Mouse (Mus musculus) cerebellum, adult 9-11 months (tissue): ENCODE data around the gene Creld2.

ENCODE experiments used
- DNase-seq: peaks from one replicate; pipeline ENCODE4 v3.0.0; 2022

The Creld2 gene

DNA sequence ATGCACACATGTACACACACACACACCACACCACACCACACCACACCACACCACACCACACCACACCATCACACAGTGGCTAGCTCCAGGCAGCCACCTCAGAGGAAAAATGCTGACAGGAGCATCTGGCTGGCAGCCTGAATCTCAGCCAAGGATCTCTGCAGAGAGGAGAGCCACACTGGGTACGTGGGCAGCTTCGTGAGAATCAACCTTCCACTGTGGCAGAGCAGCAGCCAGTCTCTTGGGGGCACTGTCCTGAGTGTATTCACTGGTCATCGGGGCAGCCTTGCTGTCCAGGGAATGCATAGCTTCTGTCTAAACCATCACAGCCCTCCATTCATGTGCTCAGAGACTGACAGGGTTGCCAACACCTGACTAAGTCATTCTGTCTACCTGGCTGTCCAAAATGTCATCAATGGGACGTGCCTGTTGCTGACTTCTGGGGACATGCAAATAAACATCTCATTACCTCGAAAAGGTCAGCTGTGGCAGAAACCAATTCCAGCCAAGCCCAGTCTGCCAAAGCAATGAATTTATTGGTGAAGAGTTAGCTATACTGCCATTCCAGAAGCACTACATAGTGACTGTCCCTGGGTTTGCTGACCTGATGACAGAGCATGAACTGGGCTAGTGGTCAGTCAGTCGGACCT is 10.5 kb downstream of the Creld2 start:
- DNase-seq: peak; percentile 44

DNA sequence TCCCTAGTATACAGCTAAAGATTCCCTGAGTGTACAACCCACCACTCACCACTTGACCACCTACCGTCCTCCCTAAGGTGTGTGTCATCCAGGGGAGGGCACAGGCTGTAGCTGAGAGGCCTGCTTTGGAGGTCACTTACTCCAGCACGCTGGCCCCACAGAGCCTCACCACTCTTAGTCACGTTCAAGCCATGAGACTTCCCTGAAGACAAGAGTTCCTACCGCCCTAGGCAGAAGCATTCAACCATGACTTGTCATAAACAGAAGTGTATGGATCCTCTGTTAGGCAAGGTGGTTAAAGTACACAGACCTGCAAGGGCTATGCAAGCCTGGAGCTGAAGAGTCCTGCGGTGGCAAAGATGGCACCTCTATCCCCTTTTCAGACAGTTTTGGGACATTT is 11.2 kb downstream of the Creld2 start:
- DNase-seq: peak; percentile 33

DNA sequence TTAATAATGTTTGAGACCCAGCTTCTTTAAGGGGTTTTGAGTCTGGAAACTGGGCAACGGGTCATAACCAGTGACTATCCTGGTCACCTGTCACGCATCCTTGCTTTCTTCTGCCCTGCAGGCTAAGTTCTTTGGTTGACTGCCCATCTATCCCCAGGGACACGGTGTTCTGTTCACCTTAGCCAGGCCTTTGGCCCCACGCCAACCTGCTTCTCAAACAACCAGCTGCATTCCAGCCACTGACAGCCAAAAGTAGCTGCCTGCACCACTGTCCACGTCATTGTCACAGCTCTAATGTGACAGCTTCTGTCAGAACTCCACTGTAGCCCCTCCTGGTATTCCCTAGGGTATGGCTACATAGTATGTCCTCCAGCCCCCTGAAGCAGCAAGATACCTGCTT is 12.0 kb downstream of the Creld2 start:
- DNase-seq: peak; percentile 49

DNA sequence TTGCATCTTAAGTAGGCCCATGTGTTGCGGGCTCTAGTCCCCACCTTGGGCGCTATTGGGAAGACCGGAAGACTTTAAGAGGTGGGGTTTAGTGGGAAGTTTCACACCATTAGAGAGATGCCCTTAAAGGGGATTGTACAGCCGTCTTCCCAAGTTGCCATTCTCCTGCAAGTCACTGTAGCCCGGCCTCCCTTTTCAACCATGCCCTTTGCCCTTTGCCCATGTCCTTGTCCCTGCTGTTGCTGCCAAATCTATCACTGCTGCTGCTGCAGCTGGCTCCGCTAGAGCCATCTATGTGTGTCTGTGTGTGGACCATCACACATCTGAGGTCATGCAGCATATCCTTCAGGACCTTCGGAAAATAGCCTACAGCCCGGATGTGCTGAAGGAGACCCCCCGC is 13.1 kb downstream of the Creld2 start:
- peak; percentile 13 for DNase-seq

DNA sequence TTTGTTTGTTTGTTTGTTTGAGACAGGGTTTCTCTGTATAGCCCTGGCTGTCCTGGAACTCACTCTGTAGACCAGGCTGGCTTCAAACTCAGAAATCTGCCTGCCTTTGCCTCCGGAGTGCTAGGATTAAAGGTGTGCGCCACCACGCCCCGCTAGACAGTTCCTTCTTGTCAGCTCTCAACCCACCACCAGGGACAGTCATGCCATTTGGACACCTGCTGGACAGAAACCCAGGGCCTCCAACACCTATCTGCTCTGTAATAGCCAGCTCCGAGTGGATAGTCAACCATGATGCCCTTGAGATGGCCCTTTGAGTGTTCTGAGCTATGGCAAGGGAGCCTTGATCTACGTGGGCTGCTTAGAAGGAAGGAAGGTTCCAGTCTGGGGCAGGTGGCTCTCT is 16.6 kb downstream of the Creld2 start:
- DNase-seq: no peak

DNA sequence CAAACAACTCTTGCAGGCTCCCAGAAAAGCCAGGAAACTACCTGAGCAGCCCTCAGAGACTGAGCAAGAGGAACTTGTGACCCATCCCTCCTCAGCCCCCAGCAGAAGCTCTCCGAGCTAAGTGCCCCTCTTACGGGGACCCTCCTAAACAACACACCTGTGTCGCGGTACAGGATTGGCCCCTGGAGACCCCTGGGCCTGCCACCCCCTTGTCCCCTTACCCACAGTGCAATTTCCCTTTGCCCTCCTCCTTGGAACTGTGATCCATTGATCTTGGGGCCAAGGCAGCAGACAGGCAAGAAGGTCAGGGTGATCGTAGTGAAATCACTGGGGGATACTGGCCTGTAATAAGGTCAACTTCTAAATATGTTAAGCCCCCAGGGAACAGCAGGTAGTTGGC is 17.1 kb downstream of the Creld2 start:
- DNase-seq: no peak

DNA sequence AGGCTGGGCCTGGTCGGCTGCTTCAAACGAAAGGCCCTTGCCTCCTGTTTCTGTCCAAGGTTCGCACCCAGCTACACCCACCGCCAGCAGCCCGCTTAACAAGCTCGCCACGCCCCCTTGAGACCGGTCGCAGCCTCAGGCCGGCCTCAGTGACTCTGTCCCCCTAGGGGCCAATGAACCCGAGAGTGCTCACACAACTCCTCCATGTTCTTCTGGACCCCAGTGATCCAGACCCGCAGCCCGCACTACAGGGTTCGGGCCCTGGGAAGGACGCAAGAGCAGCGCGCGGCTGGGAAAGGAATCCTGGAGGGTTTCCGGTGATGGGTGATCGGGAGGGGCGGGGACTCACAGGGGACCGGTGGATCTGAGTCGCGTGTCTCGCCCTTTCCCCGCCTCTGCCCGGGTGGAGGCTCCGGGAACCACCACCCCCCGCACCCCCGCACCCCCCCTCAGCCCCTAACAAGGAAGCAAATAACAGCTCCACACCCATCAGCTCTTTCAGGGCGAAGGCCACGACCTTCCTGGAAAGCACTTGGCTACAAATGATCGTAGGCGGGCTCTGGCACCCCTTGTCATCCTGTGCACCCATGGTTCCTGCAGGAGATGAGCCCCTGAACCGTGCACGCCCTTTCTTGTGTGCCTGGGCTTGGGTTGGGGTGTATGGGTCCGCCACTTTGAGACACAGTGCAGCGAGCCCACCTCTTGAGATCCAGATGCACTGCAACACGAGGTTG is 17.9 kb downstream of the Creld2 start:
- no peak for DNase-seq

DNA sequence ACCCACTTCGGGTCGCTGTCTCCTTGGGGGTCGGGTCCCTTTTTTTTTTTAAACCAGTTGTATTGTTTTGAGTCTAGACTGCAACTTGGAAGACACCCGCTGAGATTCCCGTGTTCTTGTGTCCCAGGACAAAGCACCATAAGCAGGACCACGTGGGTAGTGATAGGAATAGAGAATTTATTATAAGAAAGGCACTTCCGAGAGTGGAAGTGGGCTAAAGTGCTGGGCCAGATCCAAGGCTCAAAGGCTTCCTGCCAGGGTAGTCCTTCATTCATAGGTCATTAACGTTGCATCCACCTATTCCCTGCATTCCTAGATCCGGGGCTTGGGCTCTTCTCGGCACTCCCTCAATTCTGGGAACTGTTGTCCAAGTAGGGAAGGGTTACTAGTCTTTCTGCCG is 18.5 kb downstream of the Creld2 start:
- no peak for DNase-seq

DNA sequence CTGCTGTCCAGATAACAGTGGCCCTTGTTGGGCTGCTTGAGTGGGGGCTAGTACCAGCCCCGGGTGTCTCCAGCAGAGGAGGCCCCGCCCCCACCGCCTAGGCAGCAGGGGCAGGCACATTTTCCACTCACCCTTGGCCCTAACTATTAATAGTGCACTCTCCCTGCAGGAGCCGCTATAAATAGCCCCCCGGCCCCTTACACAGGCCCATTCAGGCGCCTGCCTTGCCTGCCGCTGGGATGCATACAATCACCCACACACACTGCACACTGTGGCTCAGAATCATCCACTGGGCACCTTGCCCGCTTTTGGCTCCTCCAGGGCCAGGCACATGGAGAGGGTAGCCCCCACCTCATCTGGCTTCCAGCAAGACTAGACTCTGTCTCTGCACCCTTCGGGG is 19.8 kb downstream of the Creld2 start:
- DNase-seq: peak; percentile 73

DNA sequence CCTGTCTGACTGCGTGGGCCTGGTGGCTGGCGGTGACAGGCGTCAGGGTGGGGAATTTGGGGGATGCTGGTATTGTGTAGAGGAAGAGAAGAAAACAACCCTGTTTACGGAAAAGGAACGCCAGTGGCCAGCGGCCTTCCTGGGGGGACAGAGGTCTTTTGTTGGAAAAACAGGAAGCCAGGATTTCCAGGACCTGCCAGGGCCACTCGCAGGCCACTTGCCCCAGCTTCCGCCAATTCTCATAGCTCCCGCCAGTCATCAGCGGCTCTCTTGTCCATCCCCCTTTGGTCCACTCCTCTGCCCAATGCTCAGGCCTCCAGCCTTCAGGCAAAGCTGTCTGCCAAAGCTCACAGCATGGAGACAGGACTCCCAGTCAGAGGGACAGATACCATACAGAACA is 20.7 kb downstream of the Creld2 start:
- peak; percentile 74 for DNase-seq

DNA sequence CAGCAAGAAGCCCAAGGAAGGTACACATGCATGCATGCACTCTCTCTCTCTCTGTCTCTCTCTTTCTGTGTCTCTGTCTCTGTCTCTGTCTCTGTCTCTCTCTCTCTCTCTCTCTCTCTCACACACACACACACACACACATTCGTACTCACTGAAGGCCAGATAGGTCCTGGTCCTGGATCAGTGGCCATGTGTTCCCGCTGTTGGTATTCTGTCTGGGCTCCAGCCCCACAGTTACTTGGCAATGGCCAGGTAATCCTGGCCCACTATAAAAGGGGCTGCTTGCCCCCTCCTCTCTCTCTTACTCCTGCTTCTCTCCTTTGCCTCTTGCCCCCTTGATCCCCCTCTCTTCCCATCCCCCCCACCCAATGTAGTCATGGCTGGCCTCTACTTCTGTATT is 21.7 kb downstream of the Creld2 start:
- no peak for DNase-seq

DNA sequence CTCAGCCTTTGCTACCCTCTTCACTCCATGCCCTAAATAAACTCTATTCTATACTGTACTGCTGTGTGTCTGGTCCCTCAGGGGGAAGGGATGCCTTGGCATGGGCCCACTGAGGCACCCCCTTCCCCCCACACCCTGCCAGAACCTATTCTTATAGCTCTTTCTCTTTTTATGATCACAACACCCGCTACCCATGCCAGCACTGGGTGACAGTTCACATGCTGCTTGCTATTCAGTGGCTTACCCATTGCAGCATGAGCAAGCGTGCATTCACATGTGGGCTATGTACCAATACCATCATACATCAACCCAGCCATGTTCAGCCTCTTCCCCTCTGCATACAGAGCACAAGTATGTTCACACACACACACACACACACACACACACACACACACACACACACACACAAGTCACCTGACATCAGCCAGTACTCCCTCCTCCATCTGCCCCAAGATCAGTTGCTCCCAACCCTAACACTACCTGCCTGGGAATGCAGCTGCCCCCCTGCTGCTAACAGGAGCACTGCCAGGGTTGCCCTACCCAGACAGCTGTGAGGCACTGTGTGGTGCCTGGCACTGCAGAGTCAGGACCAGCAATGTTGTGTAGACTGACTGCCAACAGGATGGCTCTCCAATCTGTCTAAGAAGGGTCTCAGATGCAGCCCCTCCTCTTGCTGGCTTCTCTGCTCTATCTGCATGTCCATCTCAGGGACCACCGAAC is 22.3 kb downstream of the Creld2 start:
- DNase-seq: peak; percentile 93

DNA sequence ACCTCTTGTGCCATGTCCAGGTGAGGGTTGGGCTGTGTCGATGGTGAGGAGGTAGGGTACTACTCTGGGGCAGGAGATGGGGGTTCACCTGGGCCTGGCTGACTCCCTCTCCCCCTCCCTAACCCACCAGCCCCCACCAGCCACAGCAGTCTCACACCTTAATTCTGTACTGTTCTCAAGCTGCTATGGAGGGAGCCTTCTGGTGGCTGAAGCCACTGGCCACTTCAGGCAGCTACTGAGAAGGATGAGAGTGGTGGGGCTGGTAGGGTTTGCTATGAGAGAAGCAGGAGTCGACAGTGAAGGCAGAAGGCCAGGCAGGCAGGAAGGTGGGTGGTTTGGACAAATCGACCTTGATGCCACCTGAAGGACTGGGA is 22.8 kb downstream of the Creld2 start:
- DNase-seq: peak; percentile 54

DNA sequence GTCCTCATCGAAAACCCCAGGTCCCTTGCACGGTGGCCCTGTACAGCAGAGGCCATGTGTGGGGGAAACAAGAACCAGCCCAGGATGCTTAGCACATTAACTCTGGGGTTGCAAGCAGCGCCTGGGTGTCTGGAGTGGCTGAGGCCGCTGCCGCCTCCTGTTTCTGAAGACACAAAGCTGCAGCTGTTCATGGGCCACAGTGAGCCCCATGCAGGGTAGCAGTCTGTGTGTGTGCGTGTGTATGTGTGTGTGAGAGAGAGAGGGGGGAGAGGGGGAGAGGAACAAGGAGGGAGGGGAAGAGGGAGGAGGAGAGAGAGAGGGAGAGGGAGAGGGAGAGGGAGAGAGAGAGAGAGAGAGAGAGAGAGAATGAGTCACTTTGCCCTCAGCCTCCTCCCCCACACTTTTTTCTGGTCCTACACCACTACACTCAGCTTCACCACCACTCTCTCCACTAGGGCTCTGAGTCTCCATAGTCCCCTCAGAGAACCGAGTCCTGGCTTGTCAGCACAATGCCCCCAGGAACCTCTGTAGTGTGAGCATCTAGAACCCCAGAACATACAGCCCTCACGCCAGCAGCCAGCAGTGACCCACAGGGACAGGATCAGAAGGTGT is 24.1 kb downstream of the Creld2 start:
- no peak for DNase-seq

DNA sequence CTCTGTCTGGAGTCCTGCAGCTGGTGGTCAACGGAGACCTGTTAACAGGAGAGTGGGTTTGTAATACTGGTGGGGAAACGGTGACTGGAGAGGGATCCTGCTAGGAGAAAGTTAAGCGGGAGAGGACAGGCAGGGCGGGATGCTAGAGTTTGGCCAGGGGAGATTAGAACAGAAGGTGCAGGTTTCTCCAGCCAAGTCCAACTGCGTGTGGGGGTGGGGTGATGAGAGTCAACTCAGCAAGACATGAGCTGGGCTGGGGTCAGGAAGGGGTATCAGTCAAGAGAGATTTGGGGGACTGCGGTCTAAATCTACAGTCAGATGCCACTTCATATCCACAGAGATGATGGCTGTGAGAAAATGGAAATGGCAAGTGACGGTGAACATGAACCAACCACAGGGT is 25.5 kb downstream of the Creld2 start:
- DNase-seq: no peak

DNA sequence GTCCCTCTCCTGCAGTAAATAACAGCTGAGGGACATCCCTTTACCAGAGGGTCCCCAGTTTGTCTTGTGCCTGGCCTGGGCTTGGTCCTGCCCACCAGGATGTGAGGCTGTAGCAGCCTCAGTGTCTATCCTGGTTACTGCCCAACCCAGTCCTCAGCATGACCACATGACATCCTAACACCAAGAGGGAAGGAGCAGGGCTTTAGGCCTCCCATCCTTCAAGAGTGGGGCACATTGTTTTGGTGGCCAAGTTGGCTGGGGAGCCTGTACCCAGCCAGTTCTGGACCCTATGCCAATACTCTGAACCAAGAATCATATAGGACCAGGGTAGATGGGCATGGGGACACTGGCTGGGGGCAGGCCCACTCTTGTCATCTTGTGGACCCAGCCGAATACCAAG is 29.2 kb downstream of the Creld2 start:
- no peak for DNase-seq

DNA sequence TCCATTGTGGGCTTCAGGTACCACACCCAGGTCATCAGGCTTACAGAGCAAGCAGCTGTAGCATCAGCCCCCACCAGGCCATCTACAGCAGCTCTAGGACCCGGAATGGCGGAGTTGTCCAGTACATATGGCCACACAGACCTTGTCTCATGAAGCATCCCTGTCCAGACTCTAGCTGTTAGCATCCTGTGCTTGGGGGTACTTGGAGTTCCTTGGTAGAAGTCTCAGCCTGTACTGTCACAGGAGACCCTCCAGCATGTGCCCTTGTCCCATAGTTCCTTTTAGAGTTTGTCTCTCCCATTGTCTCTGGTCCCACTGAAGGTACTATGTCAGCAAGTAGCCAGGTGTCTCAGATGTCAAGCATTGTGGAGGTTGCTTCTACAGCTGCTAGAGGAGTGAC is 30.2 kb downstream of the Creld2 start:
- DNase-seq: no peak

DNA sequence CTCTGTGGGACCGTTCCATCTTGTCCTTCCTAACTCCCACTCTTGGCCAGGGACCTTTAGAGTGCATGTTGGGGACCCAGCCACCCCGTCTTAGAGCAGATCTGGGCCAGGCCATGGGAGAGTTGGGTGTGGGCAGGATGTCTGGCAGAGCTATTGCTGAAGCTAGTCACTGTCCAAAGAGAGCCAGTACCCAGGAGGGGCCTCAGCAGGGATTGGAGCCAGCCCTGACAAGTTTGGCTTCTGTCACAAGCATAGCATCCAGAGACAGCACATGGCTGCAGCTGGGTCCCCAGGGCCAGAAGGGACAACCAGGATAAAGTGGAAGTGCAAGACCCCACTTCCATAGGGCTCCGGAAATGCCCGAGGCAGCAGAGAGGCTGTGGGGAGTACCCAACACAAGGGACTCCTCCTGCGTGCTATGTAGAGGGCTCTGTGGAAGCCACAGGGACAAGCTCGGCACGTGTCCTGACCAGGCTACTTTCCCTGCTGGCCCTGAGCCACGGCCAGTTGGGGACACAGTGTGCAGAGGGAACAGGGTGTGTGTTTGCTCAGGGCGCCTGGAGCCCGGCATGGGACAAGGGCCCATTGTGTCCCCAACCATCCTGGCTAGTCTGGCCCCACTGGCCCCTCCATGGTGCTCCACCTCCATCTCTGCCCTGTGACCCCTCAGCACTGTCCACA is 30.8 kb downstream of the Creld2 start:
- peak; percentile 92 for DNase-seq

DNA sequence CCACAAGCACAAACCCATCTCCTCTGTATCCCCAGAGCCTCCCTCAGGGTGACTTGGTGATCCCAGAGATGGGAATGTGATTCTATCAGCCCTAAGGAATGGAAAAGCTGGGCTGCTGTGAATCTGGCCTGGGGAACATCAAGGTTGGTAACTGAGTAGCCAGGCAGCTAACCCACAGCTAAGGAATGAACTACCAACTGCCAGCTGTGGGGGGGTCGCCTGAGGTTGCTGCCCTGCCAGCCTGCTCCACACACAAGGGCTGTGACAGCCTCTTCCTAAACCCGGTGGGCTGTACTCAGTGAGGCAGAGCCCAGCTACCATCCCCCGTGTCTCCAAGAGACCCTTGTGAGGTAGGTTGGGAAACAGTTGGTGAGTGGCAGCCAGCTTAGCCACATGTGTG is 31.6 kb downstream of the Creld2 start:
- DNase-seq: no peak

DNA sequence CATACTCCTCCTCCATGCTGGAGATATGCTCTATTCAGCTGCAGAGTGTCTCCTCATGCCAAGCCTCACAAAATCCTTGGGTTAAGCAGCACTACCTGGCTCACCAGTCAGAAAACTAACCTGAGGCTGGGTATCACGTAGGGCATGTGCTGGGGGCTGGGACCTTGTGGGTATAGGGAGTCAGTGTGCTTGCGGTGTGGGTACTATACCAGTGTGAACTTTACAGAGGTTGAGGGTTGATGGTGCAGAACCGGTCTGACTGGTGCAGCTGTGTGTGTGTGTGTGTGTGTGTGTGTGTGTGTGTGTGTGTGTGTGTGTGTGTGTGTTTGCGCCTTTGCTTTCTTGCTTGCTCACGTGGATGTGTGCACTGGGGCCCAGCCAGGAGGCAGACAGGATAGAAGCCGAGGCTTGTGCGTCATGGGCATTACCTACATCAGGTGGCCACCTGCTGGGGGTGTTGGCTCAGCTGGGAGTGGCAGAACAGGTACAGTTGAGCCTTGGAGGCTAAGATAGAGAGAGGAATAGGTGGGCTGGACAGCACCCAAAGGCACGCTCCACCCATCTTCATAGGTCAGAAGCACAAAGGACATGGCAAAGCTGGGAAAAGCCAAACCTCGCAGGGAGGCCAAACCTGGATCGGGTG is 32.2 kb downstream of the Creld2 start:
- peak; percentile 63 for DNase-seq

DNA sequence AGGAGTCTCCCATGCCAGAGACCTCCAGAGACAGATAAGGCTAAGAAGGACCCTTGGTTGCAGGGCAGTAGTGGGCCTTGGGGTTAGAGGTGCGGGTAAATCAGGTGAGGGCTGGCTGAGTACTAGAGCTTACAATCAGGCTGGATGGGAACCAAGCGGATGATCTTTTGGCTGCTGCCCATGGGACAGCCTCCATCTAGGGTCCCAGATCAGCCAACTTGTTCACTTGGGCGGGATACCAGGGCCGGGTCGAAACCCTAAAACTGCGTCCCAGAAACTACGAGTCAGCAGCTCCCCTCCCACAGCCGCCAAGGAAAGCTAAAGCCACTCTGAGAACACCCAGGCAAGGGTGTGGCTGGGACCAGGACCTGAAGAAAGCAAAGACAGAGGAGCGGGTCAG is 33.7 kb downstream of the Creld2 start:
- peak; percentile 55 for DNase-seq

DNA sequence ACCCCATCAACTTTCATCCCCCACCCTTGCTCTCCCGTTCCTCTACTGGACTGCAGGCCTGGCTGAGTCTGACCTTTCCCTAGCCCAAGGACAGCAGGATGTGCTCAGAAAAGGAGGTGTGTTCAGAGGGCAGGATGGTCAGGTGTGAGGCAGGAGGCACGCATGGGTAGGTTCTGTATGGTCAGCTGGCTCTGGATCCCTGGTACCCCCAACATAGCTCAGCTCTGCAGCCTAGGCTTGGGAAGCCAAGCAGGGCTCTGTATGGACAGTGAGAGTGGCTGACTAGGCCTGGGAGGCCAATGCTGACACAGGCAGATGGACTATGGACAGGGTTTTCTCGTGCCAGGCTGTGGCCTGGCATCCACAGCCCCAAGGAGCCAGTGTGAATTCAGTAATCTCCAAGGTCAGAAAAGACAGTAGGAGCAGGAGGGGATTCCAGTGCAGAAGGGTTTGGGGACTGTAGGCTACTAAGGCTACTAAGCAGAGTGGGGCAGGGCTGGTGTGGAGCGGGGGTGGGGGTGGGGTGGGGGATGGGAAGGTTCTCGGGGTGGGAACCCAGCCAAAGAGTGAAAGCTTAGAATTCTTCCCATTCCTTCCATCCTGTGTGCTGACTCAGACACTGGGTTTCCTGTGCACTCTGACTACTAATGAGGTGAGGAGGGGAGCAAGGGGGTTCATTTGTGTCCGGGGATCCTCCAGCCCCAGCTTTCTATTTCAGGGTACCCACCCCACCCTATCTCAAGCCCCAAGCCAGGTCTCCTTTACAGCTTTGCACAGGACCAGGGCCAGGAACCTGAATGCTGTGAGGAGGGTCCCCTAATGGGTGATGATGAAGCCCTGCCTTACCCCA is 34.9 kb downstream of the Creld2 start:
- DNase-seq: peak; percentile 73
